Comparison of ENCODE assay signal across 20 mouse cellular contexts in genomic region chr7:65389539-65389938, GRCm38 (mm10).
A peak's percentile ranks its signal among the peaks of the same experiment; 100 is the strongest.
DNase-seq lines count a peak whose midpoint lies in the region; ATAC-seq and TF ChIP-seq lines count a peak whose summit lies in the region.
"Had no signal": no experiment of that assay in that cellular context is flagged by ENCODE, and none has a peak within 500 bp of the region (broad histone marks: within the 10 kb centered on the region; RNA-seq: fewer than 3 reads in every experiment).

No protein-coding gene starts in this region.

- intact Hi-C loops in heart, adult 2 months (cut with DNase I), result no loop called here
- intact Hi-C loops in left cerebral cortex, adult 2 months (cut with DNase I), result no loop called here
- intact Hi-C loops in left cerebral cortex, postnatal 36 days (cut with DNase I), result no loop called here

- TF ChIP-seq EP300 in heart, adult 2 months (IDR thresholded peaks at IDR 0.05; ENCODE audit: insufficient read depth, low read depth, low read length), result no peak

- no peak for TF ChIP-seq CTCF in heart, adult 2 months (IDR thresholded peaks at IDR 0.05)
- no peak for TF ChIP-seq CTCF in left cerebral cortex, adult 2 months (IDR thresholded peaks at IDR 0.05)

- no peak overlapping the region for H3K4me3 ChIP-seq in heart, embryonic 10.5 days
- H3K4me3 ChIP-seq in heart, adult 2 months, result no peak overlapping the region
- H3K4me3 ChIP-seq in left cerebral cortex, adult 2 months, result no peak overlapping the region
- H3K4me3 ChIP-seq: embryonic facial prominence, embryonic 10.5 days; embryonic facial prominence, embryonic 12.5 days; forebrain, embryonic 13.5 days; forebrain, embryonic 15.5 days had no signal

- no peak for TF ChIP-seq POLR2A in heart, adult 2 months (IDR thresholded peaks at IDR 0.05; ENCODE audit: insufficient read depth, low read depth, low read length)

- DNase-seq in frontal cortex, adult 2 months (ENCODE audit: extremely low spot score in 1 of 2, low spot score in 1 of 2), result no peak
- DNase-seq in heart, embryonic 10.5 days (ENCODE audit: low spot score), result peak; percentile 31
- DNase-seq in heart, adult 2 months, result no peak
- DNase-seq in left cerebral cortex, adult 2 months (ENCODE audit: extremely low spot score in 1 of 2, low spot score in 2 of 2), result no peak
- DNase-seq in left cerebral cortex, postnatal 36 days (ENCODE audit: low spot score in 2 of 2), result no peak
- no peak for DNase-seq in kidney, postnatal 25 days
- DNase-seq: adrenal gland, adult 2 months; adrenal gland, postnatal 10 days; adrenal gland, postnatal 25 days; cerebellum, adult 11-12 months; cerebellum, adult 8-10 months; cerebellum, adult 9-11 months; cerebellum, postnatal 14 days; cerebellum, postnatal 36 days; forebrain, postnatal 0 days had no signal

- no peaks in the 10 kb centered on the region for H3K36me3 ChIP-seq in heart, embryonic 10.5 days
- peaks cover 2% of the 10 kb centered on the region; the same call in 1 of the 2 replicates for H3K36me3 ChIP-seq in heart, adult 2 months (ENCODE audit: control insufficient read depth, insufficient read depth, low read length)
- H3K36me3 ChIP-seq: embryonic facial prominence, embryonic 10.5 days; embryonic facial prominence, embryonic 12.5 days; forebrain, embryonic 15.5 days had no signal

- no peaks in the 10 kb centered on the region for H3K9me3 ChIP-seq in heart, embryonic 10.5 days
- H3K9me3 ChIP-seq: embryonic facial prominence, embryonic 10.5 days; embryonic facial prominence, embryonic 12.5 days; forebrain, embryonic 13.5 days; forebrain, embryonic 15.5 days had no signal

- H3K9ac ChIP-seq in heart, adult 2 months (ENCODE audit: low read depth, low read length), result no peak overlapping the region
- H3K9ac ChIP-seq: embryonic facial prominence, embryonic 12.5 days; forebrain, embryonic 13.5 days; forebrain, embryonic 15.5 days; forebrain, postnatal 0 days had no signal

- H3K4me1 ChIP-seq in heart, embryonic 10.5 days, result peaks cover 28% of the 10 kb centered on the region
- H3K4me1 ChIP-seq in heart, adult 2 months (ENCODE audit: control insufficient read depth, insufficient read depth, low read length), result peaks cover 5% of the 10 kb centered on the region

- H3K27ac ChIP-seq in heart, embryonic 10.5 days, result no peak overlapping the region
- no peak overlapping the region for H3K27ac ChIP-seq in heart, adult 2 months
- H3K27ac ChIP-seq in left cerebral cortex, adult 2 months, result peak overlapping the region; percentile 86
- H3K27ac ChIP-seq: embryonic facial prominence, embryonic 10.5 days; embryonic facial prominence, embryonic 12.5 days; forebrain, embryonic 13.5 days; forebrain, embryonic 15.5 days had no signal

- 81% methylated on average over 7 of the region's 7 CpGs for WGBS in heart, embryonic 10.5 days
- 89% methylated on average over 7 of the region's 7 CpGs for WGBS in heart, adult 2 months

- no peaks in the 10 kb centered on the region for H3K79me2 ChIP-seq in heart, adult 2 months (replicated peaks; ENCODE audit: control insufficient read depth, insufficient read depth, low read length)

- peak; percentile 36; the same call in 1 of the 2 replicates for ATAC-seq in frontal cortex, adult (ENCODE audit: low TSS enrichment)
- ATAC-seq: forebrain, embryonic 13.5 days; forebrain, embryonic 15.5 days; forebrain, postnatal 0 days had no signal

- no peaks in the 10 kb centered on the region for H3K27me3 ChIP-seq in heart, embryonic 10.5 days (ENCODE audit: insufficient read depth, poor library complexity, severe bottlenecking)
- H3K27me3 ChIP-seq in heart, adult 2 months (ENCODE audit: control insufficient read depth, insufficient read depth, low read length), result no peaks in the 10 kb centered on the region
- H3K27me3 ChIP-seq: embryonic facial prominence, embryonic 12.5 days; forebrain, embryonic 13.5 days; forebrain, embryonic 15.5 days had no signal
